Mouse (Mus musculus) spleen, postnatal 14 days (tissue): ENCODE results near the gene Ptch2.
A peak's percentile ranks its signal among the peaks of the same experiment; 100 is the strongest.

Experiments used
- DNase-seq, 2 experiments: peaks; one replicate each; pipeline ENCODE4 v3.0.0; 2021 to 2022; ENCODE audit warnings: low spot score in 2 of 2

Ptch2 gene

GRCm38 (mm10) chr4:117095551-117096452 lies at the start of gene Ptch2:
Gene Ptch2, plus strand, starts transcription at chr4:117096075.
- DNase-seq, result no peak

DNA sequence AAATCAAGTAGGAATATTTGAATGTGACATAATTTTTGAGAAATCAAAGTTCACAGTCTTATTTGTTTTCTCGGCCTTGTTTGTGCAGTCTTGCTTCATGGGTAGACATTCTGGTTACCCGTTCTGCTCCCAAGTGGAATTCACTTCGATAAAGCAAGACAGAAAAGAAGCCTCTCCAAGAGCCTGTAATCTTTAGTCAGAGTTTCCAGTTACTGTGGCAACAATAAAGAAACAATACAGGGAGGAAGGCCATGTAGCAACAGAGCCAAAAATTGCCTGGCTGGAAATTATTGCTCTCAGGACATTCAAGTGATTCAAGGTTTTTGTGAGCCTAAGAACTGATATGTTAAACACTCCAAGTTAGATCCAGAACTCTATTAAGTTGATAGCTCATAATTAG lies 47.0 kb upstream of the Ptch2 start:
- no peak for DNase-seq

GRCm38 (mm10) chr4:117049485-117049884 lies 46.4 kb upstream of the Ptch2 start:
- DNase-seq, result no peak

GRCm38 (mm10) chr4:117052626-117053025 lies 43.2 kb upstream of the Ptch2 start:
- DNase-seq, result no peak

DNA sequence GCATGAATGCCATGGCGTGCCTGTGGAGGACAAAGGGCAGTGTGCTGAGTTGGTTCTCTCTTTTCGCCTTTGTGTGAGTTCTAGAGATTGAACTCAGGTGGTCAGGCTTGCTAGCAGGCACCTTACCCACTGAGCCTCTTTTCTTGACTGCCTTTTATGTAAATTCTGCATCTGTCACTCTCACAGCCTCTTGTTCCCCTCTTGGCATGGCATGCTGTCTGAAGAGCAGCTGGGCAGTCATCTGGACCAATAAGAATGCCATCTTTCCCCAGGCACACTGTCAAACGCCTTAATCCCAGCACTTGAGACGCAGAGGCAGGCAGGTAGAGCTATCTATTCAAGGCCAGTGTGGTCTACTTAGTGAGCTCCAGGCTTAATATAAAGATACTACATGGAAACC lies 41.9 kb upstream of the Ptch2 start:
- DNase-seq, result no peak

- DNase-seq, result peak in 1 of 2 experiments; percentile 6
Observed at GRCm38 (mm10) chr4:117056102-117056501, 39.8 kb upstream of the Ptch2 start.

DNA sequence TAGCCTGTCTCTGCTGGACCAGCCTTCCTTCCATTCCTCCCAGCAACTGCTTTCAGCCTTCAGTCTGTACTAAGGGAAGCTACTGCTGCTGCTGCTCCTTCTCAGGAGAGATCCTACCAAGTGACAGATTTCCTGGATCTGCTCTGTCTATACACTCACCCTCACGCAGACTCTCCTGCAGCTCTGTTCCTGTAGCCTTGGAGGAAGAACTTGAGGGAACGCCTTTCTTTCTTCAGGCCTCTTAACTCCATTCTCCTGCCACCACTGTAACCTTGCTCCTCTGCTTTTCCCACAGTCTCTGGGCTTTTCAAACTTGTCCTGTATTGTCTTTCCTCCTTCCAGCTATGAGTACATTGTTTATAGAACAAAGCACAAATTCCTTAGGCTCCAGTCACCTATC lies 39.4 kb upstream of the Ptch2 start:
- DNase-seq, result no peak

- DNase-seq, result no peak
Observed at GRCm38 (mm10) chr4:117058512-117058911, 37.4 kb upstream of the Ptch2 start.

GRCm38 (mm10) chr4:117062700-117063390 lies 33.0 kb upstream of the Ptch2 start:
- DNase-seq, result no peak

- no peak for DNase-seq
Observed at GRCm38 (mm10) chr4:117068035-117068434, 27.8 kb upstream of the Ptch2 start.

GRCm38 (mm10) chr4:117069647-117070046 lies 26.2 kb upstream of the Ptch2 start:
- DNase-seq, result no peak

- DNase-seq, result no peak
Observed at GRCm38 (mm10) chr4:117070624-117071023, 25.3 kb upstream of the Ptch2 start.

DNA sequence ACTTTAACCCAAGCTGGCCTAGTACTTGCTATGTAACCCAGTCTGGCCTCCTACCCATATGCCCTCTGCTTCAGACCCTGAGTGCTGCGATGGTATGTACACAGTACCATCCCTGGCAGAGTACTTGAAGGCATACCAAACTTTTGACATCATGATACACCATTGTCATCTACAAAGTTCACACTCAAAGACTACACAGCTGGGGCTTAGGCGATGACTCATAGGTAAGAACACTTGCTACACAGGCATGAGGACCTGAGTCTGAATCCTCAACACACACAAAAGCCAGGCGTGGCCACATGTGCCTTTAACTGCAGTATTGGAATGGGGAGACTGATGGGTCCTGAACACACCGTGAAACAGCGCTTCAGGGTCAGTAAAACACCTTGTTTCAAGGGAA lies 24.7 kb upstream of the Ptch2 start:
- no peak for DNase-seq

DNA sequence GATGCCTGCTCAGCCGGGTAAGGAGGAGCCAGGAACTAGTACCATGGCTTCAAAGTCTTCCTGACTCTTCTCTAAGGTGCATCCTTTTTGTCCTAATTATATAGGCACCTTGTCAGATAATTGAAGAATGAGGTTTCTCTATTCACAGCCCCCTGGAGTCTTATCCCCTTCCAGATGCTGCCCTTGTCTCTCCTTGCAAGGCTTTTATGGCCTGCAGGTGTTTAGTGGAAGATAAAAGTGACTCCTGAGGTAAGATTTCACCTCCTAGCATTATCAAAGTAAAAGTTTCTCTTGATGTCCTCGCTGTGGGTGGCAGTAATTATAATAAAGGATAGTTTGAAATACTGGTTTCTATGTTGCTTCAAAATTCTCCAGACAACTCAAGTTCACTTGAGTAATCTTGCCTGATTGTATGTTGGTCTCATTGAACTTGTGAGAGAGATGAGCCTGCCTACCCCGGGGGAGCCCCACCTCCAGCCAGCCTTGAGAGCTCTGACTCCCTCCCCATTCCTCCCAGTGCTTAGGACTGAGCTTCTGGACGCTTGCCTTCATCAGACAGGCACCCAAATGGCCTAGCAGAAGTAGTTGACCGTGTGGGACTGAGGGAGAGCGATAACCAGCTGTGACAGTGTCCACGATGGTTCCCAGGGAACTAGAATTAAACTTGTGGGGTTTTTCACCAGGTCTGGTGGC lies 7.8 kb upstream of the Ptch2 start:
- no peak for DNase-seq

GRCm38 (mm10) chr4:117090586-117090985 lies 5.3 kb upstream of the Ptch2 start:
- no peak for DNase-seq

DNA sequence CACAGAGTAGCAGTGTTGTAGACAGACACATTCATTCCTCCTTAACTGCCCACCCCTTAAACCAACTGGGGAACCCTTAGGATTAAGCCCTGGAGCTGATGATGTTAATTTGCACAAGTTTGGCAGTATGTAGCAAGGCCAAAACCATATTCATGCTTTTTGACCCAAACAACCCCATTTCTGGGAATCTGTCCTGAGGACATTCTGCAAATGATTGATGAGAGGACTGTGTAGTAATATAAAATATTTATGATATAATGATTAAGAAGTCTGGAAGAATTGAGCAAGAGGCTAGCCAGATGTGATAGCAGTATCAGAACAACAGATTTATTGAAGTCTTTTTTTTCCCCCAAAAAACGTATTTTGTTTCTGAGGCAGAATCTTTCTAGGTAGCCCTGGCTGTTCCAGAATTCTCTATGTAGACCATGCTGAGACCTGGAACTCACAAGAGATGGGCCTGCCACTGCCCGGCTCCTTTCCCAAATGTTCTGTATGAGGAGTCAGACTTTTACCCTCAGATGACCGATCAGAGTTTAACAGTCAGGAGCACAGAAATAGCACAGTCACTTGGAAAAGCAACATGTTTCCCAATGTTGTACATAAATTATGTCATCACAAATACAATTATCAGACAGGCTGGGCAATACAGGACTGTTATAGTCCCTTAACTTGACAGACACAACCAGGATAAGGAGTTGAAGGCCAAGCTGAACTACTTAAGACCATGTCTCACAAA lies 1.1 kb upstream of the Ptch2 start:
- no peak for DNase-seq

DNA sequence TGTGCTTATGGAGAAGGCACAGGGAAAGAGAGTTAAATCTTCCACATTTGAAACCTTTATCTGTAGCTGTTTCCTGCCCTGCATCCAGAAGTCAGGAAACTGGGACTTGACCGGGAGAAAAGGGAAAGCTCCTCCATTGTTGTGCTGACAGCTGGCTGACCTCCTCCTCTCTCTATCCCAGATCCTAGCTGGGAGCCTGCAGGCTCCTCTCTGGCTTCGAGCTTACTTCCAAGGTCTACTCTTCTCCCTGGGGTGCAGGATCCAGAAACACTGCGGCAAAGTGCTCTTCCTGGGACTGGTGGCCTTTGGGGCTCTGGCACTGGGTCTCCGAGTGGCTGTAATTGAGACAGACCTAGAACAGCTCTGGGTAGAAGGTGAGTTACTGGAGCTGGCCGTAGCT lies 791 bp downstream of the Ptch2 start:
- DNase-seq, result no peak

GRCm38 (mm10) chr4:117097969-117098763 lies 2.3 kb downstream of the Ptch2 start:
- DNase-seq, result no peak

- DNase-seq, result no peak
Observed at GRCm38 (mm10) chr4:117098764-117099036, 2.8 kb downstream of the Ptch2 start.

- no peak for DNase-seq
Observed at GRCm38 (mm10) chr4:117100036-117100435, 4.2 kb downstream of the Ptch2 start.

- DNase-seq, result no peak
Observed at GRCm38 (mm10) chr4:117101218-117101617, 5.3 kb downstream of the Ptch2 start.
